Mouse (Mus musculus): ENCODE results near the gene Rerg. TPM values are rescaled to one million over a fixed set of nuclear protein-coding genes. Genes with fewer than 3 reads are reported as not detected.

Rerg gene
- polyA plus RNA-seq, 1 experiment from 2014 or later: 3.2 TPM

- H3K9me3 ChIP-seq: no peaks in the 10 kb centered on the region; the same call in 1 of the 2 replicates
- 76% methylated on average over 6 of the region's 6 CpGs for WGBS
- 0 out of 2 replicates have a peak, but pooled peaks cover 2% of the 10 kb centered on the region for H3K4me1 ChIP-seq (replicated peaks)
- no peak overlapping the region for H3K27ac ChIP-seq
- no peaks in the 10 kb centered on the region for H3K36me3 ChIP-seq
- no peak overlapping the region for H3K4me3 ChIP-seq
- H3K4me2 ChIP-seq: no peak overlapping the region
- no peaks in the 10 kb centered on the region for H3K27me3 ChIP-seq
- ATAC-seq (ENCODE audit: low FRiP score): no peak
- no peak overlapping the region for H3K9ac ChIP-seq
Measured at GRCm38 (mm10) chr6:137088469-137088868, 81.8 kb downstream of the Rerg start.

- H3K4me3 ChIP-seq: no peak overlapping the region
- no peaks in the 10 kb centered on the region for H3K27me3 ChIP-seq
- WGBS: 82% methylated on average over 5 of the region's 5 CpGs
- 0 out of 2 replicates have a peak, but pooled peaks cover 2% of the 10 kb centered on the region for H3K4me1 ChIP-seq (replicated peaks)
- no peaks in the 10 kb centered on the region; the same call in 1 of the 2 replicates for H3K9me3 ChIP-seq
- H3K36me3 ChIP-seq: no peaks in the 10 kb centered on the region
- ATAC-seq (ENCODE audit: low FRiP score): no peak
- no peak overlapping the region for H3K9ac ChIP-seq
- H3K27ac ChIP-seq: no peak overlapping the region
- H3K4me2 ChIP-seq: no peak overlapping the region
Measured at GRCm38 (mm10) chr6:137087956-137088355, 82.3 kb downstream of the Rerg start.

- Histone ChIP-seq H3K27ac (no peak overlapping the region), H3K9me3 (peaks cover 1% of the 10 kb centered on the region), H3K27me3 (no peaks in the 10 kb centered on the region), H3K4me2 (no peak overlapping the region), H3K4me3 (no peak overlapping the region), H3K36me3 (no peaks in the 10 kb centered on the region), H3K9ac (no peak overlapping the region), H3K4me1 (replicated peaks) (0 out of 2 replicates have a peak, but pooled peaks cover 2% of the 10 kb centered on the region)
- no peak for ATAC-seq (ENCODE audit: low FRiP score)
- 85% methylated on average over 3 of the region's 3 CpGs for WGBS
Measured at GRCm38 (mm10) chr6:137087470-137087869, 82.8 kb downstream of the Rerg start.

GRCm38 (mm10) chr6:137079701-137080100, 90.6 kb downstream of the Rerg start:
- Histone ChIP-seq H3K27ac (no peak overlapping the region), H3K36me3 (no peaks in the 10 kb centered on the region), H3K9me3 (peaks cover 6% of the 10 kb centered on the region; the same call in 1 of the 2 replicates), H3K4me1 (replicated peaks) (no peaks in the 10 kb centered on the region), H3K4me2 (no peak overlapping the region), H3K27me3 (no peaks in the 10 kb centered on the region), H3K4me3 (no peak overlapping the region), H3K9ac (no peak overlapping the region)
- no peak for ATAC-seq (ENCODE audit: low FRiP score)
- 89% methylated on average over 6 of the region's 6 CpGs for WGBS

GRCm38 (mm10) chr6:137076731-137077130, 93.6 kb downstream of the Rerg start:
- no peak overlapping the region for H3K27ac ChIP-seq
- 94% methylated on average over 13 of the region's 13 CpGs for WGBS
- H3K4me1 ChIP-seq (replicated peaks): no peaks in the 10 kb centered on the region
- H3K36me3 ChIP-seq: no peaks in the 10 kb centered on the region
- H3K4me2 ChIP-seq: no peak overlapping the region
- 0 out of 2 replicates have a peak, but pooled peaks cover under 1% of the 10 kb centered on the region for H3K9me3 ChIP-seq
- no peak overlapping the region for H3K4me3 ChIP-seq
- H3K9ac ChIP-seq: no peak overlapping the region
- no peak for ATAC-seq (ENCODE audit: low FRiP score)
- H3K27me3 ChIP-seq: no peaks in the 10 kb centered on the region

- H3K27me3 ChIP-seq: no peaks in the 10 kb centered on the region
- no peak for ATAC-seq (ENCODE audit: low FRiP score)
- H3K36me3 ChIP-seq: no peaks in the 10 kb centered on the region
- H3K27ac ChIP-seq: no peak overlapping the region
- H3K4me1 ChIP-seq (replicated peaks): no peaks in the 10 kb centered on the region
- no peak overlapping the region for H3K4me2 ChIP-seq
- no peak overlapping the region for H3K9ac ChIP-seq
- 86% methylated on average over 6 of the region's 6 CpGs for WGBS
- no peaks in the 10 kb centered on the region for H3K9me3 ChIP-seq
- H3K4me3 ChIP-seq: no peak overlapping the region
Measured at GRCm38 (mm10) chr6:137076225-137076624, 94.1 kb downstream of the Rerg start.

GRCm38 (mm10) chr6:137072256-137072655, 98.0 kb downstream of the Rerg start:
- no peak for ATAC-seq (ENCODE audit: low FRiP score)
- H3K9ac ChIP-seq: no peak overlapping the region
- 63% methylated on average over 8 of the region's 8 CpGs for WGBS

GRCm38 (mm10) chr6:137071466-137071865, 98.8 kb downstream of the Rerg start:
- H3K9ac ChIP-seq: no peak overlapping the region
- WGBS: 87% methylated on average over 9 of the region's 9 CpGs
- no peak overlapping the region for H3K4me2 ChIP-seq

More at GRCm38 (mm10) chr6:137072256-137072655, 98.0 kb downstream of the Rerg start:
- no peaks in the 10 kb centered on the region for H3K9me3 ChIP-seq
- H3K27ac ChIP-seq: no peak overlapping the region
- H3K4me3 ChIP-seq: no peak overlapping the region
- H3K36me3 ChIP-seq: no peaks in the 10 kb centered on the region
- no peak overlapping the region for H3K4me2 ChIP-seq
- H3K27me3 ChIP-seq: no peaks in the 10 kb centered on the region
- no peaks in the 10 kb centered on the region for H3K4me1 ChIP-seq (replicated peaks)

GRCm38 (mm10) chr6:137065506-137065905, 104.8 kb downstream of the Rerg start:
- Histone ChIP-seq H3K4me1 (replicated peaks) (peaks cover 11% of the 10 kb centered on the region), H3K27ac (0 out of 2 replicates have a peak overlapping the region, but pooled peaks have one; percentile 55), H3K36me3 (no peaks in the 10 kb centered on the region), H3K9me3 (no peaks in the 10 kb centered on the region), H3K9ac (no peak overlapping the region), H3K4me3 (no peak overlapping the region), H3K4me2 (no peak overlapping the region), H3K27me3 (no peaks in the 10 kb centered on the region)
- no peak; the same call in 1 of the 2 replicates for ATAC-seq (ENCODE audit: low FRiP score)
- 87% methylated on average over 7 of the region's 7 CpGs for WGBS

More at GRCm38 (mm10) chr6:137071466-137071865, 98.8 kb downstream of the Rerg start:
- no peak overlapping the region for H3K4me3 ChIP-seq
- H3K4me1 ChIP-seq (replicated peaks): no peaks in the 10 kb centered on the region
- no peaks in the 10 kb centered on the region for H3K36me3 ChIP-seq
- H3K9me3 ChIP-seq: no peaks in the 10 kb centered on the region
- H3K27me3 ChIP-seq: no peaks in the 10 kb centered on the region
- no peak overlapping the region for H3K27ac ChIP-seq
- ATAC-seq (ENCODE audit: low FRiP score): no peak

- H3K27me3 ChIP-seq: no peaks in the 10 kb centered on the region
- WGBS: 78% methylated on average over 14 of the region's 14 CpGs
- H3K9me3 ChIP-seq: no peaks in the 10 kb centered on the region
- H3K4me1 ChIP-seq (replicated peaks): peaks cover 13% of the 10 kb centered on the region
- H3K27ac ChIP-seq: peak overlapping the region; percentile 55; the same call in 1 of the 2 replicates
- H3K36me3 ChIP-seq: no peaks in the 10 kb centered on the region
- no peak overlapping the region for H3K4me2 ChIP-seq
- no peak for ATAC-seq (ENCODE audit: low FRiP score)
- H3K4me3 ChIP-seq: no peak overlapping the region
- no peak overlapping the region for H3K9ac ChIP-seq
Measured at GRCm38 (mm10) chr6:137064786-137065185, 105.5 kb downstream of the Rerg start.

GRCm38 (mm10) chr6:137063239-137063940, 106.9 kb downstream of the Rerg start:
- Histone ChIP-seq H3K4me2 (no peak overlapping the region), H3K27me3 (no peaks in the 10 kb centered on the region), H3K9me3 (no peaks in the 10 kb centered on the region), H3K27ac (0 out of 2 replicates have a peak overlapping the region, but pooled peaks have one; percentile 35), H3K4me1 (replicated peaks) (peaks cover 13% of the 10 kb centered on the region), H3K4me3 (no peak overlapping the region), H3K36me3 (no peaks in the 10 kb centered on the region), H3K9ac (no peak overlapping the region)
- ATAC-seq (ENCODE audit: low FRiP score): peak; percentile 47
- WGBS: 57% methylated on average over 10 of the region's 10 CpGs

GRCm38 (mm10) chr6:137061880-137062531, 108.3 kb downstream of the Rerg start:
- no peaks in the 10 kb centered on the region for H3K27me3 ChIP-seq
- H3K27ac ChIP-seq: no peak overlapping the region
- no peaks in the 10 kb centered on the region for H3K9me3 ChIP-seq
- no peaks in the 10 kb centered on the region for H3K36me3 ChIP-seq
- 89% methylated on average over 18 of the region's 18 CpGs for WGBS
- H3K9ac ChIP-seq: no peak overlapping the region
- no peak overlapping the region for H3K4me2 ChIP-seq
- no peak for ATAC-seq (ENCODE audit: low FRiP score)
- H3K4me1 ChIP-seq (replicated peaks): peaks cover 13% of the 10 kb centered on the region
- H3K4me3 ChIP-seq: no peak overlapping the region

Data from hindbrain, embryonic 13.5 days (tissue).